Comparison of ENCODE assay signal across 30 mouse cellular contexts in the genomic region with DNA sequence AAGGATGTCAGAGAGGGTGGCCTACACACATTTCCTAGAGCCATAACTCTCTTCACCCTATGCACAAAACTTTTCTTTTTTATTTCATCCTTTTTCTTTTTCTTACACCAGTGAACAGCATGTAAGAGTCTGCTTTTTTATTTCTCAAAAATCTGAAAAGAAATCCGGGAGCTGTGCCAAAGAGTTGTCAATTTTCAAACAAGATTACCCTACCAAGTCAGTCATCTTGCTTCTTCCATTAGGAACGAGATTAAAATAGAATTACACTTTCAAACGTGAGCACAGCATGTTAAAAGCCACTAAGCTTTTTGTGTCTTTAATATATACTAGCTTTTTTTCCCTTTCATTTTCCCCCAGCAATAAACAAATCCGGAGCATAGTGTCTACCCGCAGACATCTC.
DNase-seq lines count a peak whose midpoint lies in the region; ATAC-seq and TF ChIP-seq lines count a peak whose summit lies in the region.
"Had no signal": no experiment of that assay in that cellular context is flagged by ENCODE, and none has a peak within 500 bp of the region (broad histone marks: within the 10 kb centered on the region; RNA-seq: fewer than 3 reads in every experiment).

No protein-coding gene starts in this region.

- peaks cover 19% of the 10 kb centered on the region for H3K4me1 ChIP-seq in forebrain, postnatal 0 days (ENCODE audit: insufficient read depth)
- peaks cover 52% of the 10 kb centered on the region for H3K4me1 ChIP-seq in forebrain, embryonic 13.5 days
- peaks cover 24% of the 10 kb centered on the region for H3K4me1 ChIP-seq in lung, embryonic 14.5 days (ENCODE audit: insufficient read depth)
- peaks cover 21% of the 10 kb centered on the region for H3K4me1 ChIP-seq in lung, adult 2 months (ENCODE audit: control insufficient read depth, insufficient read depth, low read length)
- peaks cover 36% of the 10 kb centered on the region for H3K4me1 ChIP-seq in neural tube, embryonic 15.5 days
- peaks cover 7% of the 10 kb centered on the region for H3K4me1 ChIP-seq in heart, adult 2 months (ENCODE audit: control insufficient read depth, insufficient read depth, low read length)
- H3K4me1 ChIP-seq: limb, embryonic 15.5 days; liver, embryonic 13.5 days had no signal

- no peak overlapping the region for H3K4me2 ChIP-seq in forebrain, postnatal 0 days (ENCODE audit: low read depth)
- no peak overlapping the region for H3K4me2 ChIP-seq in forebrain, embryonic 13.5 days
- H3K4me2 ChIP-seq in lung, embryonic 14.5 days: no peak overlapping the region
- H3K4me2 ChIP-seq in neural tube, embryonic 15.5 days: no peak overlapping the region
- H3K4me2 ChIP-seq: embryonic facial prominence, embryonic 12.5 days; heart, embryonic 12.5 days; hindbrain, embryonic 13.5 days; kidney, embryonic 15.5 days; limb, embryonic 15.5 days; liver, embryonic 13.5 days; midbrain, embryonic 15.5 days; stomach, embryonic 15.5 days had no signal

- TF ChIP-seq POLR2A in lung, adult 2 months (IDR thresholded peaks at IDR 0.05; ENCODE audit: borderline replicate concordance, extremely low read depth, low read depth, low read length): no peak
- no peak for TF ChIP-seq POLR2A in heart, adult 2 months (IDR thresholded peaks at IDR 0.05; ENCODE audit: insufficient read depth, low read depth, low read length)

- peak; percentile 73 for DNase-seq in forebrain, postnatal 0 days
- peak; percentile 44 for DNase-seq in lung, embryonic 14.5 days
- no peak for DNase-seq in lung, adult 2 months
- peak; percentile 58 for DNase-seq in brain, adult 2 months (ENCODE audit: low read depth, low spot score)
- no peak for DNase-seq in heart, adult 2 months
- DNase-seq: adrenal gland, postnatal 10 days; cerebellum, adult 18-20 months; cerebellum, postnatal 10 days; gastrocnemius, postnatal 14 days; heart, postnatal 4 days; kidney, postnatal 25 days; liver, embryonic 13.5 days; lung, adult 18-20 months; lung, postnatal 14 days; right cerebral cortex, postnatal 25 days; thymus, adult 18-20 months; thymus, postnatal 25 days had no signal

- TF ChIP-seq CTCF in forebrain, postnatal 0 days (IDR thresholded peaks at IDR 0.05; ENCODE audit: low read depth): no peak
- no peak for TF ChIP-seq CTCF in lung, embryonic 14.5 days (IDR thresholded peaks at IDR 0.05; ENCODE audit: low read depth)
- TF ChIP-seq CTCF in lung, adult 2 months (IDR thresholded peaks at IDR 0.05; ENCODE audit: insufficient read depth, low read length): no peak
- no peak for TF ChIP-seq CTCF in heart, adult 2 months (IDR thresholded peaks at IDR 0.05)

- no peak overlapping the region for H3K9ac ChIP-seq in forebrain, postnatal 0 days
- no peak overlapping the region for H3K9ac ChIP-seq in forebrain, embryonic 13.5 days
- H3K9ac ChIP-seq in lung, embryonic 14.5 days: no peak overlapping the region
- no peak overlapping the region for H3K9ac ChIP-seq in neural tube, embryonic 15.5 days (replicated peaks)
- H3K9ac ChIP-seq in heart, adult 2 months (ENCODE audit: low read depth, low read length): no peak overlapping the region
- H3K9ac ChIP-seq: embryonic facial prominence, embryonic 12.5 days; heart, embryonic 12.5 days; hindbrain, embryonic 13.5 days; kidney, embryonic 15.5 days; limb, embryonic 15.5 days; liver, embryonic 13.5 days; midbrain, embryonic 15.5 days; stomach, embryonic 15.5 days had no signal

- peak; percentile 73; the same call in 1 of the 2 replicates for ATAC-seq in forebrain, postnatal 0 days
- no peak for ATAC-seq in forebrain, embryonic 13.5 days
- ATAC-seq in lung, embryonic 14.5 days (ENCODE audit: insufficient read depth): no peak
- no peak for ATAC-seq in neural tube, embryonic 15.5 days (ENCODE audit: low FRiP score)
- ATAC-seq: intestine, embryonic 16.5 days; midbrain, embryonic 15.5 days had no signal

- H3K27ac ChIP-seq in forebrain, postnatal 0 days (ENCODE audit: low read depth, low read length): 0 out of 2 replicates have a peak overlapping the region, but pooled peaks have one; percentile 16
- H3K27ac ChIP-seq in forebrain, embryonic 13.5 days: no peak overlapping the region
- no peak overlapping the region for H3K27ac ChIP-seq in lung, embryonic 14.5 days (ENCODE audit: low read depth)
- H3K27ac ChIP-seq in neural tube, embryonic 15.5 days (replicated peaks): no peak overlapping the region
- H3K27ac ChIP-seq in heart, adult 2 months: no peak overlapping the region
- H3K27ac ChIP-seq: embryonic facial prominence, embryonic 12.5 days; hindbrain, embryonic 13.5 days; kidney, embryonic 15.5 days; limb, embryonic 10.5 days; limb, embryonic 15.5 days; liver, embryonic 13.5 days; midbrain, embryonic 10.5 days; midbrain, embryonic 15.5 days; stomach, embryonic 15.5 days had no signal

- intact Hi-C loops in heart, adult 2 months (cut with DNase I): no loop called here

- TF ChIP-seq EP300 in heart, adult 2 months (IDR thresholded peaks at IDR 0.05; ENCODE audit: insufficient read depth, low read depth, low read length): no peak

- 14% methylated on average over 5 of the region's 5 CpGs for WGBS in forebrain, postnatal 0 days
- 22% methylated on average over 5 of the region's 5 CpGs for WGBS in forebrain, embryonic 13.5 days
- WGBS in lung, embryonic 14.5 days: 23% methylated on average over 5 of the region's 5 CpGs
- WGBS in lung, adult 2 months: 32% methylated on average over 5 of the region's 5 CpGs
- WGBS in neural tube, embryonic 15.5 days: 53% methylated on average over 5 of the region's 5 CpGs
- 33% methylated on average over 5 of the region's 5 CpGs for WGBS in heart, adult 2 months

- H3K9me3 ChIP-seq in forebrain, postnatal 0 days (ENCODE audit: low read length): no peaks in the 10 kb centered on the region
- H3K9me3 ChIP-seq in forebrain, embryonic 13.5 days (replicated peaks): no peaks in the 10 kb centered on the region
- no peaks in the 10 kb centered on the region for H3K9me3 ChIP-seq in lung, embryonic 14.5 days (ENCODE audit: low read depth, low read length)
- no peaks in the 10 kb centered on the region for H3K9me3 ChIP-seq in neural tube, embryonic 15.5 days (replicated peaks)
- H3K9me3 ChIP-seq: embryonic facial prominence, embryonic 12.5 days; heart, embryonic 12.5 days; hindbrain, embryonic 13.5 days; kidney, embryonic 15.5 days; limb, embryonic 10.5 days; limb, embryonic 15.5 days; liver, embryonic 13.5 days; midbrain, embryonic 10.5 days; midbrain, embryonic 15.5 days; stomach, embryonic 15.5 days had no signal

- peaks cover 4% of the 10 kb centered on the region for H3K79me2 ChIP-seq in heart, adult 2 months (replicated peaks; ENCODE audit: control insufficient read depth, insufficient read depth, low read length)

- H3K36me3 ChIP-seq in forebrain, postnatal 0 days (ENCODE audit: insufficient read depth): no peaks in the 10 kb centered on the region
- no peaks in the 10 kb centered on the region for H3K36me3 ChIP-seq in forebrain, embryonic 13.5 days (ENCODE audit: poor library complexity, severe bottlenecking)
- H3K36me3 ChIP-seq in lung, embryonic 14.5 days (ENCODE audit: insufficient read depth): no peaks in the 10 kb centered on the region
- no peaks in the 10 kb centered on the region for H3K36me3 ChIP-seq in neural tube, embryonic 15.5 days
- H3K36me3 ChIP-seq in heart, adult 2 months (ENCODE audit: control insufficient read depth, insufficient read depth, low read length): peaks cover 4% of the 10 kb centered on the region
- H3K36me3 ChIP-seq: embryonic facial prominence, embryonic 12.5 days; heart, embryonic 12.5 days; hindbrain, embryonic 13.5 days; kidney, embryonic 15.5 days; limb, embryonic 10.5 days; limb, embryonic 15.5 days; liver, embryonic 13.5 days; midbrain, embryonic 10.5 days; midbrain, embryonic 15.5 days; stomach, embryonic 15.5 days had no signal

- no peaks in the 10 kb centered on the region for H3K27me3 ChIP-seq in forebrain, postnatal 0 days (ENCODE audit: insufficient read depth, low read length)
- no peaks in the 10 kb centered on the region for H3K27me3 ChIP-seq in forebrain, embryonic 13.5 days
- no peaks in the 10 kb centered on the region for H3K27me3 ChIP-seq in lung, embryonic 14.5 days (ENCODE audit: insufficient read depth, low read length)
- no peaks in the 10 kb centered on the region for H3K27me3 ChIP-seq in neural tube, embryonic 15.5 days (replicated peaks)
- H3K27me3 ChIP-seq in heart, adult 2 months (ENCODE audit: control insufficient read depth, insufficient read depth, low read length): no peaks in the 10 kb centered on the region
- H3K27me3 ChIP-seq: CH12.LX; embryonic facial prominence, embryonic 12.5 days; heart, embryonic 12.5 days; hindbrain, embryonic 13.5 days; kidney, embryonic 15.5 days; limb, embryonic 15.5 days; liver, embryonic 13.5 days; midbrain, embryonic 15.5 days; stomach, embryonic 15.5 days had no signal

- no peak overlapping the region for H3K4me3 ChIP-seq in forebrain, postnatal 0 days (ENCODE audit: low read depth, low read length)
- no peak overlapping the region for H3K4me3 ChIP-seq in forebrain, embryonic 13.5 days
- no peak overlapping the region for H3K4me3 ChIP-seq in lung, embryonic 14.5 days (ENCODE audit: low read depth, low read length)
- H3K4me3 ChIP-seq in lung, adult 2 months (replicated peaks; ENCODE audit: extremely low read depth, low read depth, low read length): no peak overlapping the region
- H3K4me3 ChIP-seq in neural tube, embryonic 15.5 days (replicated peaks): no peak overlapping the region
- H3K4me3 ChIP-seq in heart, adult 2 months: no peak overlapping the region
- H3K4me3 ChIP-seq: embryonic facial prominence, embryonic 12.5 days; heart, embryonic 12.5 days; hindbrain, embryonic 13.5 days; kidney, embryonic 15.5 days; limb, embryonic 10.5 days; limb, embryonic 15.5 days; liver, embryonic 13.5 days; midbrain, embryonic 10.5 days; midbrain, embryonic 15.5 days; stomach, embryonic 15.5 days had no signal

Comparison
In these comparisons a context has a peak if more than half of its experiments do, and no peak if none do; other contexts are left out.
1. DNase-seq: peak in forebrain, postnatal 0 days (single experiment), lung, embryonic 14.5 days (single experiment) and brain, adult 2 months (single experiment); none in lung, adult 2 months (single experiment) and heart, adult 2 months (0 of 2).